Mouse (Mus musculus) adrenal gland, postnatal 25 days (tissue): ENCODE measurements around the gene H60c. TPM values are rescaled to one million over a fixed set of nuclear protein-coding genes. Genes with fewer than 3 reads are reported as not detected.
"Not testable (repeated sequence)": the region's sequence is repeated elsewhere in the genome, so short reads cannot be mapped to it uniquely, and the experiment has no call there.

ENCODE experiments used
- DNase-seq: peaks from one replicate; pipeline ENCODE4 v3.0.0; 2021; ENCODE audit warnings: mixed read lengths
- long read RNA-seq: library from polyadenylated mRNA; stranded (forward); transcript quantifications from one replicate; pipeline ENCODE4 v2.0.0, GENCODE M21; 2021
- total RNA-seq: library from RNA; stranded (reverse); gene quantifications from 2 replicates; pipeline ENCODE4 v1.2.3, GENCODE M21; 2021

Gene H60c
- not detected in 2 replicates for total RNA-seq
- long read RNA-seq = 0 reads

- no peak for DNase-seq
Observed at GRCm38 (mm10) chr10:3267671-3268070, at the start of gene H60c. TSS of gene H60c (minus strand) at chr10:3267771.

DNA sequence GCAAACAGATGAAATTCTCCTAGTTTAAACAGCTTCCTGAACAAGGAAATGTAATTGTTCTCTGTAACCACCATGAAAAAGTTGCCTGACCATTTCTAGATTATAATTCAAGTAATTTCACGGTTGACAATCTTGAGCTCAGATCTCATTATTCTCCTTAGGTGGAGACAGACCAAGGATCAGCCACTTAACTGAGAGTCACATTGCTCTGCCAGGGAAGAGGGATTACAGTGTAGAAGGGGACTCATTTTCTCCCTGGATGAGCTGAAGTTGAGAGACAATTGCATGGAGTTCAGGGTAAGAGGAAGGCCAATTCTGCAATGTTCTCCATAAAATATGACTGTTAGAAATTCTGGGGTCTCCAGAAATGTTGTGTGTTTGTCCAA is 41.2 kb upstream of the H60c start:
- no peak for DNase-seq

DNA sequence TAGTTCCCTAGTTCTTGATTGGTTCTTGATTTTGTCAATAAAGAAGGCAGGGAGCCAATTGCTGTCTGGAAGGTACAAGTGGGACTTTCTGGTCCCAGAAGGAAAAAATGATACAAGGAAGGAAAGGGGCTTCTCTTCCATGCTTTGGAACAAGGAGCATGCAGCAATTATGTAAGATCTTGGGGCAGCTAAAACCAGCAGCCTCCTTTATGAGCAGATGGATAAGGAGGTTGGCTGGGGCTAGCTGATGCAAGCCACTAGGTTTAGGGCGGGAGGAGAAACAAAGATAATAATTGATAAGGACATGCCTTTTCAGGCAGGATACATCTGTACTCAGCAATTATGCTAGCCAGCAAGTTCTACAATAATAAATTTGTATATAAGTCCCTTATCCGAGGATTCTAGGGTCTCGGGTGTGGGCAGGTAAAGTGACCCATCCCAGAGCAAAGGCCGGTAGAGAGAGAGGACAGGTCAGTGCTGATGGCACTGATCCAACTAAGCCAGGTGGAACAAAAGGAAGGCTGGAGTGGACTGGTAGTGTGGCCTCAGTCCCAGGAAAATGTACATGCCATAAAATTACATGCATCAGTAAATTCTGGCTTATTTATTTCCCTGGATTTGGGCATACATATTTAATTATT is 40.7 kb upstream of the H60c start:
- no peak for DNase-seq

DNA sequence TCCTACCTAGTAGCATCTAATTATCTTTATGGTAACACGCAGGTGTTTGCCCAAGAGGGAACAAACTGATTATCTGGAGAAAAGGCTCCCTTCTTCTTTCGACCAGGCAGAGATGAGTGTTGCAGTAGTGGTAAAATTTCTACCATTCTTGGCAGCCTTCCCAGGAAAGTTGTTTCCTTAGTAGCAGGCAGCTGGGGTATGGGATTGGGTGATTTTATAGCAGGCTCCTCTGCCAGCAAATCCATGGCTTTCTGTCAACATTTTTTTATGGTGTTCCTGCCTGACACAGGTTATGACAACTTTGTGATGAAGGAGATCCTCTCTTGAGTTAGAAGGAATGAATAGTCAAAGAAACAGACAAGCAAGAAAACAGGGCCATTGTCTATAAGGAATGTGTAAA is 40.2 kb upstream of the H60c start:
- DNase-seq = no peak

DNA sequence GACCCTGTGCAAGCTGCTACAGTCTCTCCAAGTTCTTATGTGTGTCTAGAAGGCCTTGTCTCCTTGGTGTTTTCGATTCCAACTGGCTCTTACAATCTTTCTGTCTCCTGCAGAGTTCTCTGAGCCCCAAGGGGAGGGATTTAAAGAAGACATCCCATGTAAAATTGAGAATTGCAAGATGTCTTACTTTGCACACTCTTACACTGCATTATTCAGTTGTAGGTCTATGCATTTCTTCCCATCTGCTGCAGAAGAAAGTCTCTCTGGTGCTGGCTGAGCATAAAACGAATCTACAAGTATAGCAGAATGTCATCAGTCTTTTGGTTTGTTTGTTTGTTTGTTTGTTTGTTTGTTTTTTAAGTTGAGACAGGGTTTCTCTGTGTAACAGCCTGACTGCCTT is 26.4 kb upstream of the H60c start:
- DNase-seq = no peak

DNA sequence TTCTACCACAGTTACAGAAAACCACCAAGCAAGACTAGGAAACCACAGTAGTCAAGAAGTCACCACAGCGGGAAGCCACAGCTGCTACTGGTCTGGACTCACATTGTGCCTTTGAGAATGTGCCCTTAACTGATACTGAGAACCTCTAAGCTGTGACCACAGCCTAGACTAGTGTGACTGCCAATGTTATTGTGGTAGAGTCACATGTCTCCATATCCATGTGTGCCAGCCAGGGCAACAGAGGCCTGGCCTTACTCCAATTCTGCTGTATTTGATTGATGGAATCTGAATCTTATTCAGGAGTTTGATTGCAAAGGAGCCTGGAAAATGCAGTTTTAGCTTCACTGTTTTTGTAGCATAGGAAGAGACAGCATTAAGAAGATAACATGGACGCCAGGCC is 13.5 kb upstream of the H60c start:
- peak; percentile 5 for DNase-seq

- no peak for DNase-seq
Observed at GRCm38 (mm10) chr10:3274065-3274464, 6.5 kb upstream of the H60c start.

- peak; percentile 7 for DNase-seq
Observed at GRCm38 (mm10) chr10:3271036-3271435, 3.5 kb upstream of the H60c start.

- no peak for DNase-seq
Observed at GRCm38 (mm10) chr10:3266729-3267128, 842 bp downstream of the H60c start.

DNA sequence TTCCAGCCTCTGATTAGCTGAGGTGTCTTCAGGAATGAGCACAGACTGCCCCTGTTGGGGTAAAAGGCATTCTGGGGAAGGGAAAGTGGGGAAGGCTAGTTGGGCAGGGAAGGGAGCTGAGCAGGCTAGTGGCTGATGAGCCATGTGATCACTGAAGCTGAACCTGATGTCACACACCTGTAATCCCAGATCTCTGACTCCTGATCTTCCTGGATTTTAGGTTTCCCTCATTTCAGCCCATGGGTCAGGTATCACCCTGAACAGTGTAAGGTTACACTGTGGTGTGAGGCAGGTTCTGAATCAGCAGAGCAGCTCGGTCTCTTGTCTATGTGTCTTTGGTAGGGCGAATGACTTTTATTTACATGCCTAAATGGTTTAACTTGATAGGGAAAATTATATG is 4.8 kb downstream of the H60c start:
- no peak for DNase-seq

- no peak for DNase-seq
Observed at GRCm38 (mm10) chr10:3257391-3257790, 10.2 kb downstream of the H60c start.

DNA sequence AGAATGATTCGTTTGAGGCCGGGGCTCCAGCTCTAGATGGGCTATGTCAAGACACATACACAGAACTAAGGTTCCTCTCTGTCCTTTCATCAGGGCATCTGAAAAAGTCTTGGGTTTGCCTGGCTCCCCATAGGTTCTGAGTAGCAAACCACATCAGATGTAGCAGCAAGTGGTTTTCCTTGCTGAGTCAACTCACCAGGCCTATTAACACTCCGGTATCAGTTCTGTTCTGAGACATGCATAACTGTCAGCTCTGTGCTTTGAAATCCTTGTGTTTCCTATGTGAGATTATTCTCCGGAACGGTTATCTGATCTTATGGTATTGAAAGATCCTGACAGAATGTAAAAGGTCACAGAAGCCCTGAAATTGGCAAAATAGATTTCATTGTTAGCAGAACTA is 29.1 kb downstream of the H60c start:
- not testable (repeated sequence) for DNase-seq

DNA sequence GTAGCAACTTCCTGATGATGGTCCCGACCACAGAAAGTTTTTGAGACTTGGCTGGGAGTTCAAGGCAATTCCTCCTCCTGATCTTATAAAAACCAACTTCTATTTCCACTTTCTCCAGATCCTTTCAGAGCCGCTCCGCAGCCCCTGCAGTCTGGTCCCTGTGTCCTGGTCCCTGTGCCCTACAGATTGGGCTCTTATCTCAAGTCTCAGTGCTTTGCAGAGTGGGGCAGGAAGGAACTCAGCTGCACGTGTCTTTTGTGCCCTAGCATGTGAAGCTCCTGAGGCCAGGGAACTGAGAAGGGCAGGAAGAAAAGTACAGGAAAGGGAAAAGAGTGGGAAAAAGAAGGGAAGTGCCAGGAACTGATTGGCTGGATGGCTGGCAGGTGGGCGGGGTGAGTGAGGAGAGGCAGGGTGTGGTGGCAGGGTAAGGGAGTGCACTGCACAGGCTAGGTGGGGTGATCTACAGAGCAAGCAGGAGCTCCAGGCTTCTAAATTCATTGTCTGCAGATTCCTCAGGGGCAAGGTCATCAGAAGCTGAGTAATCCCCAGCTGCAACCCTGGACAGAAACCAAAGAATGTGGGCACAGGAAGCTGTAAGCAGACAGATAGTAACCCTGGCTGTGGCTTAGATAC is 30.8 kb downstream of the H60c start:
- DNase-seq = peak; percentile 51

DNA sequence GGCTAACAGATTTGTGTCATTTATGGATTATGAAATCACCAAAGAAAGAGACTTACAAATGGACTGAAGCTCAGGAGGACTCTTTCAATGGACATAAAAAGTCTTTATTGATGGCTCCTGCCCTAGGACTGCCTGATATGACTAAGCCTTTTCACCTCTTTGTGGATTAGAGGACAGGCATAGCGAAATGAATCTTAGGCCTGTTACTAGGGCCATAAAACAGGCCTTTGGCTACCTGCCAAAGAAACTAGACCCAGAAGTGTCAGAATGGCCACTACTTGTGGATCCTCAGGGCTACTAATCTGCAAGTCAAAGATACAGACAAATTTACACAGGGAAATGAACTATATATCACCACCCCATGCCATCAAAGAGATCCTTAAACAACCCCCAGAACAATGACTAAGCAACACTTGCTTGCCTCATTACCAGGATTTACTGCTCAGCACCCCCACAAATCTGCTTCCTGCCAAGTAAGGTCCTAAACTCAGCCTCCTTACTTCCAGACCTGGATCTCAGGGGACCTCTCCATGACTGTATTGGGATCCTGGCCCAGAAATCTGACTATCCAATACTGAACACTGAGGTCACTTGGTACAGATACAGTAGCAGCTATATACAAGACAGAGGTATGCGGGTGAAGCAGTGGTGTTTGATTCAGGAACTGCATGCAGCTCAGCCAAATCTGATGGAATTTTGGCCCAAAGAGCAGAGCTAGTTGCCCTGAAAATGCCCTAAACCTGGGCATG is 39.0 kb downstream of the H60c start:
- DNase-seq = no peak

Other genes with a start within 250 kb of the H60c start
- 20.4 and 28.9 TPM in 2 replicates for gene Ppp1r14c, start 98.3 kb upstream of the H60c start, total RNA-seq